Mouse (Mus musculus) frontal cortex, adult (tissue): ENCODE data around the gene Tmed1.
A peak's percentile ranks its signal among the peaks of the same experiment; 100 is the strongest.
"Not testable (repeated sequence)": the region's sequence is repeated elsewhere in the genome, so short reads cannot be mapped to it uniquely, and the experiment has no call there.

Experiments
- ATAC-seq: cut with Nextera tagmentation; 2 replicates; pipeline ENCODE4 v1.9.2; 2017; ENCODE audit warnings: mild to moderate bottlenecking, moderate library complexity, mixed read lengths; ENCODE audit not compliant: low TSS enrichment

The Tmed1 gene

GRCm38 (mm10) chr9:21472913-21473312 is 37.1 kb downstream of the Tmed1 start:
- ATAC-seq: peak; percentile 88

- peak; percentile 44; the same call in 1 of the 2 replicates for ATAC-seq
These were observed 40.7 kb downstream of the Tmed1 start for GRCm38 (mm10) chr9:21469032-21470024.

DNA sequence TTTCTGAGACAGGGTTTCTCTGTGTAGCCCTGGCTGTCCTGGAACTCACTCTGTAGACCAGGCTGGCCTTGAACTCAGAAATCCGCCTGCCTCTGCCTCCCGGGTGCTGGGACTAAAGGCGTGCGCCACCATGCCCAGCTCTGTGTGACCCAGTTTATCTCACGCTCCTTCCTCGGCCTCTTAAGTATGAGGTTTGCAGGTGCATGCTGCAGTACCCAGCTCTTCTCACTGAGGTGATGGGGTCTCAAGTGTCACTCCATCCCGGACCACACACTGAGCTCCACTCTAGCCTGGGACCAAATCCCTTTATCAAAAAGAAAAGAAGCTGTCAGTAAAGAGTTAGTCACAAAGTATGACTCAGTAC is 45.5 kb downstream of the Tmed1 start:
- not testable (repeated sequence) for ATAC-seq

DNA sequence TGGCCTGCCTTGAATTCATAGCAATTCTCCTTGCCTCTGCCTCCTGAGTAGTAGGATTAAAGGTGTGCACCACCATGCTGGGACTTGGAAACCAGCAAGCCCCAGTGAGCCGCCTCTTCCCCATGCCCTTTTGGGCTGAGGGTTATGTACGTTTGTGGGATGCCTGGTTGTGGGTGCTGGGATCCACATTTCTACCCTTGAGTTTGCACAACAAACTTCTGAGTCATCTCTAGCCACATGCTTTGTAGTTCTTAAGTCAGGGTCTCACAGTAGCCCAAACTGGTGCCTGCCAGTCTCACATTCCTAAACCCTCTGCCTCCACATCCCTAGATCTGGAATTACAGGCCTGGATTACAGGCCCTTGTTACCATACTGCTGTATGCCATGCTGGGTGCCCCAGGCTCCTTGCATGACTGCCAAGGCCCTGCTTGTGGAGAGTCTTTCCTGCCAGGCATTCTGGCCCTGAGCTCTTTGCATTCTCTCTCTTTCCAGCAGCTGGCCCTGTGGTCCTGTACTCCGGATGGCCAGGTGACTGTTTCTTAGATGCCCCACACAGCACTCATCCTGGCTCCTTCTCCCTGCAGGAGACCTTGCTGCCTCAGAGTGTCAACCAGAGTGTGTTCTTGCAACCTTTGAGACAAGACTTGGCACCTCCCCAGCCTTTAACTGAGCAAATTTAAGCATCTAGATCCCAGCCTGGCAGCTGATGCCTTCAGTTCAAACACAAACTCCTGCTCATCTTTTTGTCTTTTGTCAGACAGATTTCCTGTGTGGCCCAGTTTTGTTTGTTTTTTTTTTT is 46.1 kb downstream of the Tmed1 start:
- no peak for ATAC-seq

- peak; percentile 67 for ATAC-seq
These were observed 46.9 kb downstream of the Tmed1 start for GRCm38 (mm10) chr9:21463138-21463590.

DNA sequence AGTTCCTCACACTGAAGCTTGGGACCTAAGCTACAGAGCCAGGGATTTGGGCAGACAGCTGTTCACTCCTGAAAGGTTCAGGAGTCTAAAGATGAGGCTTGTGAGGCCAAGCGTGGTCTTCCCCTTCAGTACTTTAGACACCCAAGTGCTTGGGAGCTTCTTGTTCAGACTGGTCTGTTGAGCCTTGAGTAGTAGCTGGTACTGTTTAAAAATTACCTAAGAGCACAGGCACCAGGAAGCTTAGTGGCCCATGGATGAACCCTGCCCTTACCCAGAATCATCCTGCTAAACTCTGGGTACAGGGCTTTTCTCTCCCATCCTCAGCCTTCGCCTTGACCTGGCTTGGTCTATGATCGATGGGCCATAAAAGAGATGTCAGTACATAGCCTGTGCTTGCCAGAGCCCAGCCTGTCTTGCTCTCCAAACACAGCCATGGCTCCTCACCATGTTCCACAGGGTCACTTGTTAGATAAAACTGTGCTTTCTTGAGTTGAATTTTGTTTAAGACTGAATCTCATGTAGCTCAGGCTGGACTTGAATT is 49.6 kb downstream of the Tmed1 start:
- no peak for ATAC-seq

DNA sequence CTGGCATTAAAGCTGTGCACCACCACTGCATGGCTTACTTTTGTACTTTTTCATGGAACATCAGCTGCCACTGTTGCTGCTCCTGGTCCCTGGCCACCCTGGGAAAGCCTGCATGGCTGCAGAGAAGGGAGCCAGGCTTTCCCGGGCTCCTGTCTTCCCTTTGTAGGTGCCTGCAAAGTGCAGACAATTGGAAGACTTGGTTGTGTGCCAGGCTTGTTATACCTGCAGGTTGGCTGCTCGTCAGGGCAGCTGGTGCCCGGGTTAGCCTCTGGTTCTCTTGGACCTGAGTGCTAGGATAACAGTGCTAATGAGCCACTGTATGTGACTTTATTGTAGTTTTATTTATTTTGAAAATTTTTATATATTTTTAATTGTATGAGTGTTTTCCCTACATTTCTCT is 51.2 kb downstream of the Tmed1 start:
- ATAC-seq: no peak
